In genomic region chr11:113338581-113338980, GRCm38 (mm10) we compare ENCODE assay signal across 14 mouse cellular contexts.
A peak's percentile ranks its signal among the peaks of the same experiment; 100 is the strongest.
DNase-seq lines count a peak whose midpoint lies in the region; ATAC-seq and TF ChIP-seq lines count a peak whose summit lies in the region.
"Had no signal": no experiment of that assay in that cellular context is flagged by ENCODE, and none has a peak within 500 bp of the region (broad histone marks: within the 10 kb centered on the region; RNA-seq: fewer than 3 reads in every experiment).

No protein-coding gene starts in this region.

- H3K27me3 ChIP-seq in spleen, adult 2 months (ENCODE audit: control insufficient read depth, insufficient read depth, low read length): no peaks in the 10 kb centered on the region
- H3K27me3 ChIP-seq: midbrain, embryonic 12.5 days had no signal

- WGBS in spleen, adult 2 months: 38% methylated on average over 5 of the region's 5 CpGs

- no peak for TF ChIP-seq POLR2A in spleen, adult 2 months (IDR thresholded peaks at IDR 0.05; ENCODE audit: low read depth, low read length)

- no peak for ATAC-seq in CD4-positive, CD25-positive, alpha-beta regulatory T cell, adult 4 months
- ATAC-seq: forebrain, embryonic 16.5 days had no signal

- peak; percentile 43 for TF ChIP-seq CTCF in layer of hippocampus, adult 2 months (conservative IDR thresholded peaks at IDR 0.05)
- no peak for TF ChIP-seq CTCF in spleen, adult 2 months (IDR thresholded peaks at IDR 0.05; ENCODE audit: extremely low read depth, insufficient read depth, insufficient read length, insufficient replicate concordance)

- H3K4me1 ChIP-seq in spleen, adult 2 months (ENCODE audit: control insufficient read depth, insufficient read depth, insufficient read length): peaks cover 15% of the 10 kb centered on the region; the same call in 1 of the 2 replicates

- no peaks in the 10 kb centered on the region for H3K36me3 ChIP-seq in spleen, adult 2 months (ENCODE audit: control insufficient read depth, insufficient read depth, low read length)
- H3K36me3 ChIP-seq: midbrain, embryonic 12.5 days had no signal

- H3K4me3 ChIP-seq in layer of hippocampus, adult 2 months: no peak overlapping the region
- H3K4me3 ChIP-seq in spleen, adult 2 months (ENCODE audit: extremely low read depth, insufficient read depth, insufficient read length): no peak overlapping the region
- H3K4me3 ChIP-seq: midbrain, embryonic 12.5 days had no signal

- DNase-seq in CD4-positive, CD25-positive, alpha-beta regulatory T cell, adult 2 months (ENCODE audit: low read depth, low spot score): peak; percentile 47
- DNase-seq in layer of hippocampus, adult 2 months (ENCODE audit: low spot score in 2 of 2): no peak
- DNase-seq in layer of hippocampus, adult 9-11 months: no peak
- DNase-seq in spleen, adult 2 months (ENCODE audit: low read depth in 1 of 2, low spot score in 2 of 2): peak in 1 of 2 experiments; percentile 29
- DNase-seq in spleen, adult 12 weeks (ENCODE audit: low spot score): no peak
- peak; percentile 35 for DNase-seq in thymus, postnatal 25 days
- no peak for DNase-seq in cerebellum, postnatal 10 days
- DNase-seq: cerebellum, adult 2 months; gastrocnemius, postnatal 25 days; heart, postnatal 36 days; lung, postnatal 4 days had no signal

- H3K27ac ChIP-seq in layer of hippocampus, adult 2 months: no peak overlapping the region
- peak overlapping the region; percentile 58 for H3K27ac ChIP-seq in spleen, adult 2 months (ENCODE audit: insufficient read depth, low read length)
- H3K27ac ChIP-seq: midbrain, embryonic 12.5 days had no signal

Comparison
In these comparisons a context has a peak if more than half of its experiments do, and no peak if none do; other contexts are left out.
1. DNase-seq: peak in CD4-positive, CD25-positive, alpha-beta regulatory T cell, adult 2 months (single experiment) and thymus, postnatal 25 days (single experiment); none in layer of hippocampus, adult 2 months (0 of 2), layer of hippocampus, adult 9-11 months (single experiment), spleen, adult 12 weeks (single experiment) and cerebellum, postnatal 10 days (0 of 2).